In genomic region chr4:140582390-140583088, GRCm38 (mm10) we compare ENCODE assay signal across 12 mouse cellular contexts.
DNase-seq lines count a peak whose midpoint lies in the region; ATAC-seq and TF ChIP-seq lines count a peak whose summit lies in the region.
"Had no signal": no experiment of that assay in that cellular context is flagged by ENCODE, and none has a peak within 500 bp of the region (broad histone marks: within the 10 kb centered on the region; RNA-seq: fewer than 3 reads in every experiment).

No protein-coding gene starts in this region.

- H3K9me3 ChIP-seq in liver, postnatal 0 days (ENCODE audit: low read length): no peaks in the 10 kb centered on the region
- H3K9me3 ChIP-seq in MEL (replicated peaks; ENCODE audit: insufficient read depth, low read length): no peaks in the 10 kb centered on the region
- H3K9me3 ChIP-seq: embryonic facial prominence, embryonic 15.5 days; forebrain, embryonic 12.5 days; midbrain, embryonic 13.5 days had no signal

- 56% methylated on average over 13 of the region's 15 CpGs for WGBS in liver, postnatal 0 days (ENCODE audit: insufficient replicate concordance)

- DNase-seq in liver (peak; percentile 28), MEL (ENCODE audit: low read depth, low spot score) (peak; percentile 87)
- DNase-seq in liver, postnatal 0 days: no peak
- DNase-seq in B cell, adult 2 months: peak; percentile 27 to 38
- DNase-seq in testis, postnatal 14 days (ENCODE audit: low spot score): no peak
- DNase-seq in cerebellum, postnatal 14 days: no peak
- DNase-seq: right cerebral cortex, postnatal 25 days had no signal

- peaks cover 21% of the 10 kb centered on the region for H3K36me3 ChIP-seq in liver, postnatal 0 days (replicated peaks; ENCODE audit: insufficient read depth, low read length)
- peaks cover 0 to 8% of the 10 kb centered on the region in 2 experiments; a peak in 2 of 4 replicates for H3K36me3 ChIP-seq in MEL (ENCODE audit: control insufficient read depth in 1 of 2, insufficient read depth in 2 of 2, low read length in 2 of 2)

- no peak overlapping the region for H3K27ac ChIP-seq in liver, postnatal 0 days (ENCODE audit: low read depth)
- peak overlapping the region; percentile 92 for H3K27ac ChIP-seq in MEL (ENCODE audit: control insufficient read depth, low read depth, low read length)
- H3K27ac ChIP-seq: embryonic facial prominence, embryonic 15.5 days; forebrain, embryonic 12.5 days; hindbrain, embryonic 14.5 days; midbrain, embryonic 13.5 days had no signal

- TF ChIP-seq POLR2A in MEL (IDR thresholded peaks at IDR 0.05; ENCODE audit: control insufficient read depth in 1 of 2, insufficient read depth in 1 of 2, low read depth in 1 of 2, low read length in 2 of 2, poor library complexity in 1 of 2): 0 out of 4 replicates have a peak, but pooled peaks of 1 of the 2 experiments have one; percentile 17

- no peak for TF ChIP-seq EP300 in liver, postnatal 0 days (IDR thresholded peaks at IDR 0.05; ENCODE audit: low read depth)
- TF ChIP-seq EP300 in MEL (IDR thresholded peaks at IDR 0.05; ENCODE audit: low read depth in 1 of 2, low read length in 2 of 2): peak in 1 of 2 experiments; percentile 37; a peak in 1 of 4 replicates

- H3K79me2 ChIP-seq in MEL (ENCODE audit: control insufficient read depth, insufficient read depth, low read length, poor library complexity): peaks cover 9% of the 10 kb centered on the region

- H3K4me2 ChIP-seq in liver, postnatal 0 days (ENCODE audit: low read depth, low read length): no peak overlapping the region
- H3K4me2 ChIP-seq: embryonic facial prominence, embryonic 15.5 days; forebrain, embryonic 12.5 days; hindbrain, embryonic 14.5 days; midbrain, embryonic 13.5 days had no signal

- no peak overlapping the region for H3K9ac ChIP-seq in liver, postnatal 0 days (replicated peaks)
- peak overlapping the region; percentile 83 for H3K9ac ChIP-seq in MEL (ENCODE audit: control insufficient read depth, low read depth, low read length, poor library complexity, severe bottlenecking)
- H3K9ac ChIP-seq: embryonic facial prominence, embryonic 15.5 days; forebrain, embryonic 12.5 days; hindbrain, embryonic 14.5 days; midbrain, embryonic 13.5 days had no signal

- no peak for TF ChIP-seq CTCF in liver, postnatal 0 days (IDR thresholded peaks at IDR 0.05; ENCODE audit: low read depth)
- TF ChIP-seq CTCF in MEL (IDR thresholded peaks at IDR 0.05 in 2 of 3, conservative IDR thresholded peaks at IDR 0.05 in 1 of 3; ENCODE audit: control insufficient read depth in 1 of 3, insufficient read depth in 1 of 3, low read depth in 2 of 3, low read length in 3 of 3, poor library complexity in 1 of 3, severe bottlenecking in 1 of 3): no peak

- no peak for TF ChIP-seq RAD21 in MEL (IDR thresholded peaks at IDR 0.05; ENCODE audit: low read depth, low read length)

- no peak for ATAC-seq in liver, postnatal 0 days
- ATAC-seq in megakaryocyte progenitor cell, adult 5-6 weeks (replicated peaks; ENCODE audit: poor library complexity): peak; percentile 54

- peaks cover 39% of the 10 kb centered on the region for H3K4me1 ChIP-seq in liver, postnatal 0 days (ENCODE audit: insufficient read depth)
- peaks cover 9 to 42% of the 10 kb centered on the region in 2 experiments for H3K4me1 ChIP-seq in MEL (ENCODE audit: control insufficient read depth in 1 of 2, insufficient read depth in 2 of 2, low read length in 2 of 2)
- H3K4me1 ChIP-seq: forebrain, embryonic 12.5 days; midbrain, embryonic 13.5 days had no signal

- no peak overlapping the region for H3K4me3 ChIP-seq in liver, postnatal 0 days (ENCODE audit: low read depth, low read length)
- H3K4me3 ChIP-seq in MEL (ENCODE audit: control insufficient read depth in 1 of 2, insufficient read depth in 1 of 2, low read depth in 2 of 2, low read length in 2 of 2): peak overlapping the region; percentile 70 to 74
- H3K4me3 ChIP-seq: embryonic facial prominence, embryonic 15.5 days; forebrain, embryonic 12.5 days; midbrain, embryonic 13.5 days had no signal

- H3K27me3 ChIP-seq in liver, postnatal 0 days (ENCODE audit: insufficient read depth, low read length): no peaks in the 10 kb centered on the region
- no peaks in the 10 kb centered on the region for H3K27me3 ChIP-seq in MEL (ENCODE audit: control insufficient read depth in 1 of 2, insufficient read depth in 2 of 2, low read length in 2 of 2)
- H3K27me3 ChIP-seq: embryonic facial prominence, embryonic 15.5 days; forebrain, embryonic 12.5 days; midbrain, embryonic 13.5 days had no signal

TF ChIP-seq in MEL, 35 proteins besides CTCF, POLR2A, EP300 and RAD21:
- TF ChIP-seq RCOR1 (IDR thresholded peaks at IDR 0.05; ENCODE audit: low read depth, low read length): no peak
- peak; percentile 21; the same call in 1 of the 2 replicates for TF ChIP-seq MYC (IDR thresholded peaks at IDR 0.05; ENCODE audit: low read depth, low read length)
- TF ChIP-seq MAZ (IDR thresholded peaks at IDR 0.05; ENCODE audit: low read depth, low read length): peak; percentile 53
- TF ChIP-seq ZNF384 (IDR thresholded peaks at IDR 0.05; ENCODE audit: low read depth, low read length): peak; percentile 96
- TF ChIP-seq JUND (IDR thresholded peaks at IDR 0.05; ENCODE audit: low read depth, low read length): peak; percentile 85; the same call in 1 of the 2 replicates
- 0 out of 2 replicates have a peak, but pooled peaks have one; percentile 4 for TF ChIP-seq TCF12 (IDR thresholded peaks at IDR 0.05; ENCODE audit: low read depth, low read length)
- TF ChIP-seq MAFK (IDR thresholded peaks at IDR 0.05; ENCODE audit: borderline replicate concordance, low read depth, low read length): no peak
- TF ChIP-seq ZKSCAN1 (IDR thresholded peaks at IDR 0.05; ENCODE audit: low read depth, low read length): 0 out of 2 replicates have a peak, but pooled peaks have one; percentile 4
- no peak for TF ChIP-seq TBP (IDR thresholded peaks at IDR 0.05; ENCODE audit: low read depth, low read length)
- peak; percentile 86 for TF ChIP-seq ETS1 (IDR thresholded peaks at IDR 0.05; ENCODE audit: low read depth, low read length)

Comparison
In these comparisons a context has a peak if more than half of its experiments do, and no peak if none do; other contexts are left out.
1. DNase-seq: peak in liver (single experiment), B cell, adult 2 months (2 of 2) and MEL (single experiment); none in liver, postnatal 0 days (single experiment), testis, postnatal 14 days (single experiment) and cerebellum, postnatal 14 days (0 of 2).